Mouse (Mus musculus) spleen, adult 10 weeks (tissue): ENCODE measurements around the gene Gm4027. TPM values are rescaled to one million over a fixed set of nuclear protein-coding genes. Genes with fewer than 3 reads are reported as not detected.

ENCODE experiments used
- polyA plus RNA-seq: library from polyadenylated mRNA; stranded (reverse); fragments of 350-450 nt; fragmentation: Illumina TruSeq; extraction: RNeasy Lipid Tissue Mini Kit (QIAGEN cat#74804); gene quantifications from one replicate; pipeline ENCODE4 v1.2.3, GENCODE M21; 2015; ENCODE audit warnings: low replicate concordance; ENCODE audit not compliant: insufficient read depth

Gm4027 gene
- not detected for polyA plus RNA-seq

GRCm38 (mm10) chr12:87618569-87618968, at the start of gene Gm4027:
Gene Gm4027, plus strand, starts transcription at chr12:87618869.

DNA sequence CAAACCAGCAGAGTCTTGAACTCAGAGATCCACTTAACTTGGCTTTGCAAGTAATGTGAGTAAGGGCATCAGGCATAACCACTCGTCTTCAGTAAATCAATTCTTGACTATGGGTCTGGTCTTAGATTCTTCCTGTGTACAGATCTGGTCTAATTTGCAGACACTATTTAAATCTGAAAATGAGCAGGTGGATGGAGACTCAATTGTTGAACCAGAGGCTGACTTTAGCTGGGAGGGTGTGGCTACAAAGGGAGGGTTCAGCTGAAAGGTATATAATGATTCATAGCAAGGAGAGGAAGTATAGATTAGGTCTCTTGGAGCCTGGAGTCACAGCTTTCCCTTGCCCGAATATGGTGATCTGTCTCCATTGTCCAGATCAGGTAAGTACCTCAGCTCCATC, 16.3 kb upstream of the Gm4027 start, which contains the start of gene Oog1:
Oog1 (plus strand) TSS at position 301 of the 400 bp plus-strand sequence.

DNA sequence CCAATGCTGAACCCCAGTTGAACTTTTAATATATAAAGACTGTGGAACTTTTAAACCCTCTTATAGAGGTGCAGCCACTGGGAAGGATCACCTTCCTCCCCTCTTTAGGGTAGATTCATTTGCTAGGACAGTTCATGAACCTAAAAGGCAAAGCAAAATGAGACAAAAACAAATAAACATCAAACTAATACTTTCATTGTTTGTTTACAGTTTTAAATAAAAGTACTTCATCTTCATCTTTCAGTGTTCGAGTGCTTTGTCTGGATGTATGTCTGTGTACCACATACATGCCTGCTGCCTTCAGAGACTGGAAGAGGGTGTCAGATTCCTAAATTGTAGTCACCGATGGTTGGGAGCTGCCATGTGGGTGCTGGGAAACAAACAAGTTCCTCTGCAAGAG, 25.9 kb downstream of the Gm4027 start, which contains the start of gene Gm16381:
Gm16381 (minus strand) TSS at position 101 of the 400 bp plus-strand sequence.

Other genes starting within 250 kb of the Gm4027 start
- 102 TPM for gene Sptlc2, start 230.5 kb upstream of the Gm4027 start, polyA plus RNA-seq
- gene Slirp, start 175.0 kb upstream of the Gm4027 start, polyA plus RNA-seq: 65.2 TPM
- gene Alkbh1, start 174.9 kb upstream of the Gm4027 start, polyA plus RNA-seq: 51.8 TPM
- gene Snw1, start 146.6 kb upstream of the Gm4027 start, polyA plus RNA-seq: 117 TPM
- gene Gm5788, start 124.1 kb upstream of the Gm4027 start, polyA plus RNA-seq: not detected
- not detected for gene Gm8300, start 104.6 kb upstream of the Gm4027 start, polyA plus RNA-seq
- not detected for gene Oog1, start 16.2 kb upstream of the Gm4027 start, polyA plus RNA-seq
- gene Gm16381, start 25.8 kb downstream of the Gm4027 start, polyA plus RNA-seq: not detected
- not detected for gene Gm21319, start 156.9 kb downstream of the Gm4027 start, polyA plus RNA-seq
- not detected for gene Gm21936, start 176.6 kb downstream of the Gm4027 start, polyA plus RNA-seq
- not detected for gene BB287469, start 197.7 kb downstream of the Gm4027 start, polyA plus RNA-seq
- not detected for gene Gm2001, start 223.5 kb downstream of the Gm4027 start, polyA plus RNA-seq